Mouse (Mus musculus): ENCODE data around the gene Mfap3l.

- TF ChIP-seq CTCF (IDR thresholded peaks at IDR 0.05; ENCODE audit: borderline replicate concordance, control insufficient read depth, extremely low read depth, insufficient read depth, low read length, poor library complexity), result no peak
- TF ChIP-seq POLR2A (IDR thresholded peaks at IDR 0.05; ENCODE audit: control insufficient read depth, extremely low read depth, insufficient read depth, low read length, poor library complexity), result no peak
Measured at GRCm38 (mm10) chr8:60649081-60649480, 16.5 kb downstream of the Mfap3l start.

All from thymus, adult 2 months (tissue).